Mouse (Mus musculus) kidney, adult 2 months (tissue): ENCODE results near the gene Ptprn2. TPM values are rescaled to one million over a fixed set of nuclear protein-coding genes. Genes with fewer than 3 reads are reported as not detected.

Source experiments
- DNase-seq: peaks from one replicate; pipeline ENCODE4 v3.0.0; 2021
- H3K27ac ChIP-seq: fragments of 200-500 bp; 2 replicates; pipeline ENCODE4 v1.5.1; 2012; ENCODE audit warnings: low read depth, low read length, control low read depth, inconsistent platforms; ENCODE audit not compliant: insufficient read depth
- H3K27me3 ChIP-seq: fragments of 200-500 bp; replicated peaks from 2 replicates; pipeline ENCODE4 v1.6.1; 2012; ENCODE audit warnings: mild to moderate bottlenecking, moderate library complexity, low read length, inconsistent platforms; ENCODE audit not compliant: control insufficient read depth, insufficient read depth
- H3K36me3 ChIP-seq: fragments of 200-500 bp; 2 replicates; pipeline ENCODE4 v1.6.1; 2012; ENCODE audit warnings: mild to moderate bottlenecking, moderate library complexity, low read length, inconsistent platforms; ENCODE audit not compliant: control insufficient read depth, insufficient read depth
- H3K4me1 ChIP-seq: fragments of 200-500 bp; 2 replicates; pipeline ENCODE4 v1.6.1; 2011; ENCODE audit warnings: low read length; ENCODE audit not compliant: control insufficient read depth, insufficient read depth
- H3K4me3 ChIP-seq: fragments of 200-500 bp; 2 replicates; pipeline ENCODE4 v1.5.1; 2011; ENCODE audit warnings: mild to moderate bottlenecking, low read depth, low read length, control low read depth; ENCODE audit not compliant: insufficient read depth
- CTCF ChIP-seq: fragments of 200-500 bp; conservative IDR thresholded peaks from 2 replicates; pipeline ENCODE4 v1.5.1; 2011; ENCODE audit warnings: low read depth, mild to moderate bottlenecking, control low read depth, low read length, moderate library complexity, mixed read lengths; ENCODE audit not compliant: insufficient read depth, insufficient read length
- POLR2A ChIP-seq: fragments of 200-500 bp; IDR thresholded peaks from one replicate; pipeline ENCODE4 v1.6.1; 2011; ENCODE audit warnings: low read depth, low read length, control low read depth
- WGBS: fragments of 180-500 bp; shearing (Covaris S2); methylation state at CpG from one replicate; pipeline ENCODE4 v1.1.7; 2018; 5-methylcytosine and 5-hydroxymethylcytosine counted together
- polyA plus RNA-seq: library from polyadenylated mRNA; depleted of rRNA; stranded (reverse); fragments of >200 nt; gene quantifications from 2 replicates; pipeline ENCODE4 v1.2.3, GENCODE M21; 2012

The Ptprn2 gene
- polyA plus RNA-seq, 1 experiment = 0.91 TPM

GRCm38 (mm10) chr12:117141394-117141793 lies 655.9 kb downstream of the Ptprn2 start:
- Histone ChIP-seq H3K27ac (no peak overlapping the region), H3K4me3 (no peak overlapping the region), H3K36me3 (no peaks in the 10 kb centered on the region), H3K27me3 (no peaks in the 10 kb centered on the region), H3K4me1 (no peaks in the 10 kb centered on the region)
- 79% methylated on average over 6 of the region's 6 CpGs for WGBS
- no peak for DNase-seq
- TF ChIP-seq POLR2A = no peak
- TF ChIP-seq CTCF = no peak

- Histone ChIP-seq H3K4me3 (no peak overlapping the region), H3K36me3 (no peaks in the 10 kb centered on the region), H3K27ac (no peak overlapping the region), H3K27me3 (peaks cover 4% of the 10 kb centered on the region), H3K4me1 (no peaks in the 10 kb centered on the region)
- no peak for DNase-seq
- TF ChIP-seq POLR2A = no peak
- no peak for TF ChIP-seq CTCF
- 11% methylated on average over 7 of the region's 7 CpGs for WGBS
Measured at GRCm38 (mm10) chr12:117149176-117149575, 663.7 kb downstream of the Ptprn2 start.

- DNase-seq = no peak
- WGBS = 9% methylated on average over 33 of the region's 33 CpGs
- no peak overlapping the region for H3K27ac ChIP-seq
- no peaks in the 10 kb centered on the region for H3K36me3 ChIP-seq
- H3K27me3 ChIP-seq = peaks cover 4% of the 10 kb centered on the region
- TF ChIP-seq CTCF (no peak), POLR2A (no peak)
- no peaks in the 10 kb centered on the region for H3K4me1 ChIP-seq
- H3K4me3 ChIP-seq = no peak overlapping the region
Measured at GRCm38 (mm10) chr12:117150611-117151395, 665.3 kb downstream of the Ptprn2 start.

- no peak for DNase-seq
- TF ChIP-seq CTCF (no peak), POLR2A (no peak)
- 8% methylated on average over 7 of the region's 7 CpGs for WGBS
- Histone ChIP-seq H3K36me3 (no peaks in the 10 kb centered on the region), H3K4me3 (no peak overlapping the region), H3K27ac (no peak overlapping the region), H3K4me1 (no peaks in the 10 kb centered on the region), H3K27me3 (peaks cover 4% of the 10 kb centered on the region)
Measured at GRCm38 (mm10) chr12:117151611-117152010, 666.1 kb downstream of the Ptprn2 start.

- TF ChIP-seq CTCF (no peak), POLR2A (no peak)
- no peak for DNase-seq
- Histone ChIP-seq H3K27ac (no peak overlapping the region), H3K27me3 (peaks cover 4% of the 10 kb centered on the region), H3K36me3 (no peaks in the 10 kb centered on the region), H3K4me3 (no peak overlapping the region), H3K4me1 (no peaks in the 10 kb centered on the region)
- 5% methylated on average over 28 of the region's 28 CpGs for WGBS
Measured at GRCm38 (mm10) chr12:117152366-117153165, 667.0 kb downstream of the Ptprn2 start.

GRCm38 (mm10) chr12:117153166-117153480 lies 667.6 kb downstream of the Ptprn2 start:
- DNase-seq = no peak
- no peak for TF ChIP-seq CTCF
- TF ChIP-seq POLR2A = no peak
- WGBS = 2% methylated on average over 8 of the region's 8 CpGs
- no peak overlapping the region for H3K27ac ChIP-seq
- no peak overlapping the region for H3K4me3 ChIP-seq
- peaks cover 4% of the 10 kb centered on the region for H3K27me3 ChIP-seq
- H3K4me1 ChIP-seq = no peaks in the 10 kb centered on the region
- H3K36me3 ChIP-seq = no peaks in the 10 kb centered on the region

GRCm38 (mm10) chr12:117153671-117154355 lies 668.3 kb downstream of the Ptprn2 start:
- Histone ChIP-seq H3K27me3 (peaks cover 4% of the 10 kb centered on the region), H3K4me1 (no peaks in the 10 kb centered on the region), H3K4me3 (peak overlapping the region; percentile 35; the same call in 1 of the 2 replicates), H3K36me3 (no peaks in the 10 kb centered on the region), H3K27ac (no peak overlapping the region)
- DNase-seq = peak; percentile 12
- TF ChIP-seq POLR2A = no peak
- TF ChIP-seq CTCF = no peak
- WGBS = under 1% methylated on average over 73 of the region's 73 CpGs
